Mouse (Mus musculus) kidney, adult 2 months (tissue): Measurements from ENCODE around the gene Limch1.

Source experiments
- CTCF ChIP-seq: fragments of 200-500 bp; conservative IDR thresholded peaks from 2 replicates; pipeline ENCODE4 v1.5.1; 2011; ENCODE audit warnings: low read depth, mild to moderate bottlenecking, control low read depth, low read length, moderate library complexity, mixed read lengths; ENCODE audit not compliant: insufficient read depth, insufficient read length
- POLR2A ChIP-seq: fragments of 200-500 bp; IDR thresholded peaks from one replicate; pipeline ENCODE4 v1.6.1; 2011; ENCODE audit warnings: low read depth, low read length, control low read depth

DNA sequence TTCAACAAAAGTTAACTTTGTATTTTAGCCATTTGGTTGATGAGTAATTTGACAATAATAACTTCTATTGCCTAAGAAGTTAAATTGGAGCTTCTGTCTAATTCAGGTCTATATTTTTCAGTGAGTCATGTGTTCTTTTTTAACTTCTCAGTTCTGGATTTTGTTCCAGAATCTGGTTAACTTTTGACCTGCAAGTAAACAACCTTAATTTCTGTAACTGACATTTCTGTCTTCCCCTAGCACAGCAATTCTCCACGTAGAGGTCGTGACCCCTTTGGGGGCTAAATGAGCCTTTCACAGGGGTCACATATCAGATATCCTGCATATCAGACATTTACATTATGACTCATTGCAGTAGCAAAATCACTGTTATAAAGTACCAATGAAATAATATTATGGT, 221.5 kb downstream of the Limch1 start:
- TF ChIP-seq CTCF: no peak
- no peak for TF ChIP-seq POLR2A
